Mouse (Mus musculus): ENCODE results near the gene Nxph1. TPM values are rescaled to one million over a fixed set of nuclear protein-coding genes. Genes with fewer than 3 reads are reported as not detected.

The Nxph1 gene
- total RNA-seq, 2 experiments from 2014 or later: not detected

GRCm38 (mm10) chr6:9097345-9097744 is 149.1 kb downstream of the Nxph1 start:
- ATAC-seq (replicated peaks; ENCODE audit: poor library complexity, severe bottlenecking): no peak

GRCm38 (mm10) chr6:9107366-9107765 is 159.1 kb downstream of the Nxph1 start:
- ATAC-seq (replicated peaks; ENCODE audit: poor library complexity, severe bottlenecking): no peak

GRCm38 (mm10) chr6:9119136-9119535 is 170.9 kb downstream of the Nxph1 start:
- no peak for ATAC-seq (replicated peaks; ENCODE audit: poor library complexity, severe bottlenecking)

- no peak for ATAC-seq (replicated peaks; ENCODE audit: poor library complexity, severe bottlenecking)
Observed at GRCm38 (mm10) chr6:9124321-9124914, 176.2 kb downstream of the Nxph1 start.

- no peak for ATAC-seq (replicated peaks; ENCODE audit: poor library complexity, severe bottlenecking)
Observed at GRCm38 (mm10) chr6:9133589-9134279, 185.5 kb downstream of the Nxph1 start.

- no peak for ATAC-seq (replicated peaks; ENCODE audit: poor library complexity, severe bottlenecking)
Observed at GRCm38 (mm10) chr6:9147966-9148365, 199.7 kb downstream of the Nxph1 start.

GRCm38 (mm10) chr6:9149791-9150190 is 201.6 kb downstream of the Nxph1 start:
- no peak for ATAC-seq (replicated peaks; ENCODE audit: poor library complexity, severe bottlenecking)

- ATAC-seq (replicated peaks; ENCODE audit: poor library complexity, severe bottlenecking): no peak
Observed at GRCm38 (mm10) chr6:9159191-9159590, 211.0 kb downstream of the Nxph1 start.

- no peak for ATAC-seq (replicated peaks; ENCODE audit: poor library complexity, severe bottlenecking)
Observed at GRCm38 (mm10) chr6:9182477-9182876, 234.2 kb downstream of the Nxph1 start.

GRCm38 (mm10) chr6:9210730-9211129 is 262.5 kb downstream of the Nxph1 start:
- no peak for ATAC-seq (replicated peaks; ENCODE audit: poor library complexity, severe bottlenecking)

- no peak for ATAC-seq (replicated peaks; ENCODE audit: poor library complexity, severe bottlenecking)
Observed at GRCm38 (mm10) chr6:9220724-9221453, 272.7 kb downstream of the Nxph1 start.

- no peak for ATAC-seq (replicated peaks; ENCODE audit: poor library complexity, severe bottlenecking)
Observed at GRCm38 (mm10) chr6:9234802-9235201, 286.6 kb downstream of the Nxph1 start.

- ATAC-seq (replicated peaks; ENCODE audit: poor library complexity, severe bottlenecking): no peak
Observed at GRCm38 (mm10) chr6:9267998-9268397, 319.8 kb downstream of the Nxph1 start.

Other genes starting within 250 kb of the Nxph1 start
- gene Ica1, start 169.9 kb upstream of the Nxph1 start, total RNA-seq (2014; fragmentation: Nextera tagmentation): 21.6 and 36.8 TPM in 2 replicates
- 24.4 and 33.1 TPM in 2 replicates for gene Ica1, start 169.9 kb upstream of the Nxph1 start, total RNA-seq (2017)

All from granulocyte monocyte progenitor cell, adult 5-6 weeks (primary cell).